Mouse (Mus musculus) megakaryocyte, adult 5-6 weeks (primary cell): ENCODE measurements around the gene Zfp825. TPM values are rescaled to one million over a fixed set of nuclear protein-coding genes. Genes with fewer than 3 reads are reported as not detected.

ENCODE experiments used
- total RNA-seq, 2 experiments: library from RNA; stranded (forward) in 1 of 2; stranded (reverse) in 1 of 2; fragments of 153-499, 151-499 nt in 1 of 2; fragments of 221-1000, 200-1000 nt in 1 of 2; gene quantifications; 2 replicates each; pipeline versions ENCODE4 v1.2.3 to v1.2.4; 2015 to 2017

The Zfp825 gene
- total RNA-seq, 2 experiments from 2014 or later = 12.4 to 28.7 TPM

Other genes with a start within 250 kb of the Zfp825 start
- 0.29 and 1.3 TPM in 2 replicates for gene Ahrr, start 201.7 kb downstream of the Zfp825 start, total RNA-seq (2015)
- gene Ahrr, start 201.7 kb downstream of the Zfp825 start, total RNA-seq (2017) = 1.1 TPM in 2 replicates
- gene Pdcd6, start 176.4 kb downstream of the Zfp825 start, total RNA-seq (2015) = 135 and 141 TPM in 2 replicates
- 92.4 and 99.5 TPM in 2 replicates for gene Pdcd6, start 176.4 kb downstream of the Zfp825 start, total RNA-seq (2017)
- 141 and 145 TPM in 2 replicates for gene Sdha, start 143.7 kb downstream of the Zfp825 start, total RNA-seq (2015)
- gene Sdha, start 143.7 kb downstream of the Zfp825 start, total RNA-seq (2017) = 165 and 179 TPM in 2 replicates
- gene Ccdc127, start 143.7 kb downstream of the Zfp825 start, total RNA-seq (2015) = 18.8 and 26.5 TPM in 2 replicates
- 30.9 and 54.1 TPM in 2 replicates for gene Ccdc127, start 143.7 kb downstream of the Zfp825 start, total RNA-seq (2017)
- not detected in 2 replicates for gene Lrrc14b, start 130.0 kb downstream of the Zfp825 start, total RNA-seq (2015)
- gene Lrrc14b, start 130.0 kb downstream of the Zfp825 start, total RNA-seq (2017) = not detected in 2 replicates
- 1.5 and 2.6 TPM in 2 replicates for gene Zfp72, start 103.2 kb downstream of the Zfp825 start, total RNA-seq (2015)
- 0.53 and 1.7 TPM in 2 replicates for gene Zfp72, start 103.2 kb downstream of the Zfp825 start, total RNA-seq (2017)
- 154 and 174 TPM in 2 replicates for gene Ftl1-ps1, start 94.3 kb downstream of the Zfp825 start, total RNA-seq (2015)
- 32.7 and 33.9 TPM in 2 replicates for gene Ftl1-ps1, start 94.3 kb downstream of the Zfp825 start, total RNA-seq (2017)
- gene Erap1, start 145.6 kb upstream of the Zfp825 start, total RNA-seq (2015) = 76.1 and 106 TPM in 2 replicates
- gene Erap1, start 145.6 kb upstream of the Zfp825 start, total RNA-seq (2017) = 112 and 123 TPM in 2 replicates